Mouse (Mus musculus) gastrocnemius, postnatal 36 days (tissue): ENCODE results near the gene Efna4. TPM values are rescaled to one million over a fixed set of nuclear protein-coding genes. Genes with fewer than 3 reads are reported as not detected.

Experiments
- DNase-seq, 2 experiments: peaks; one replicate each; pipeline ENCODE4 v3.0.0; 2022
- intact Hi-C: fragments of 180-260 bp; cut with DNase I; formaldehyde crosslinking; loops from one replicate; pipeline ENCODE4 v1.15.1; 2025
- total RNA-seq, 2 experiments: library from RNA; stranded (reverse); gene quantifications; 2 replicates each; pipeline ENCODE4 v1.2.3; 2021

Gene Efna4
- total RNA-seq, 2 experiments from 2014 or later, result 0.15 TPM; not detected in 1

DNA sequence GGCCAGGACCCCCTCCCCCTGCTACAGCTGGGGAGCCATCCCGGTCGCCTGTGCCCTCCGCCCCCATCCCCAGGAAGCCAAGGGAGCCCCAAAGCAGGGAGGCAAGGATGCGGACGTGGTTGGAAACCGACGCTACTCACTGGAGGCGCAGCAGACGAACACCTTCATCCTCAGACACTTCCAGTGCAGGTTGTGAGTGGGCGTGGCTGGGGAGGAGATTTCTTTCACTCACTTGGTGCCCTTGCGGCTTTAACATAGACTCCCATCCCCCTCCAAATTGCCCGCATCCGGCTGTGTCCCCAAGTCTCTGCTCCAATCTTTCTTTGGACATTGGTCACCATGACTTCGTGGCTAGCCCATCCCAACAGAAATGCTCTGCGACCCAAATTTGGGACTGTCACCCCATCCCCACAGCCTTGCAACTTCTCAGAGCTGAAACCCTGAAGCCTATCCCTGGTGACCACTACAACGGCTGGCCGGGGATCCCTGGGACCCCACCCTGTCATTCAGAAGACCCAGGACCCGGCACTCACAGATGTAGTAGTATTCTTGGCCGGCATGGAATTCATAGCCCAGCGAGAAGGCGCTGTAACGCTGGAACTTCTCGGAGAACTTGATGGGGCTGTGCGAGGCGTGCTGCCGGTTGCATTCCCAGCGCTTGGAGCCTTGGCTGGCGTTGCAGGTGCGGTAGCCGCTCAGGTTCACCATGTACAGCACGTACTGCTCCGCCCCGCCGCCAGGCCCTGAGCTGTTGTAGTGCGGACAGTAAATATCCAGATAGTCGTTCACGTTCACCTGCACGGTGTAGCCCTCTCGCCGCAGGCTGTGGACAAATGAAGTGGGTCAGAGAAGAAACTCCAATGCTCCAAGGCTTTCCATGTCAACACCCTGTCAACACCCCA lies 21.6 kb downstream of the Efna4 start:
- DNase-seq, result no peak
- intact Hi-C loops, result loop anchor here (2.0 to 5.0 kb wide), 2 partner anchors 39 to 171 kb away; no protein-coding TSS in a partner anchor

DNA sequence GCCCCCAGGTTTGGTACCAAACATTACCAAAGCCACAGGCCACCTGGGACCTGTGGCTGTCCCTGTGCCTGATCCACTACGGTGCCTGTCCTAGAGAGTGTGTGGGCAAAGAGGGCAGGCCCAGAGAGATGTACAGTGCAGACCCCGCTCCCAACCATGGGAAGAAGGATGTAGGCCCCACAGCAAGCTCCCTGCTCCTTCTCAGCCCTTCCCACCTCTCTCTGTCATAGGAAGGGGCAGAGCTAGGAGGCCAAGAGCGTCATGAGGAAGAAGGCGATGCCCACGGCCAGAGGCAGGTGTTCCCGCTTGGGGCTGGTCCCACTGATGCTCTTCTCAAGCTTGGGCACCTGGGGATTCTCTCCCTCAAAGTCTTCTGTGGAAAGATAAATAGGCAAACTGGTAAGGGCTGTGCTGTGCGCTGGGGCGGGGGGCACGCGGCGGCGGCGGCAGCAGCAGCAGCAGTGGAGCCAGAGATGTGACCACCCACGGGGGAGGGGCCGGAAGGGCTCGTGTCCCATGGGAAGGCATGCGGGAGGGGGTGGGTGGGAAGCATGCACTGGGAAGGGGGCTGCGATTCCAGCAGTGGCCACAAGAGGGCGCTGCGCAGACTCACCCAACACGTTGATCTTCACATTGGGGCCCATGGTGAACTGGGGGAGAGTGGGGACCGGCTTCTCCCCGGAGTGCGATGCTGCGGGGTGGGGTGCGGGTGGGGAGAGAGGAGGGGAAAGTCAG lies 22.5 kb downstream of the Efna4 start:
- intact Hi-C loops, result loop anchor here (5.0 kb wide), 1 partner anchor 172 kb away; no protein-coding TSS in a partner anchor
- DNase-seq, result peak; percentile 80 to 83

DNA sequence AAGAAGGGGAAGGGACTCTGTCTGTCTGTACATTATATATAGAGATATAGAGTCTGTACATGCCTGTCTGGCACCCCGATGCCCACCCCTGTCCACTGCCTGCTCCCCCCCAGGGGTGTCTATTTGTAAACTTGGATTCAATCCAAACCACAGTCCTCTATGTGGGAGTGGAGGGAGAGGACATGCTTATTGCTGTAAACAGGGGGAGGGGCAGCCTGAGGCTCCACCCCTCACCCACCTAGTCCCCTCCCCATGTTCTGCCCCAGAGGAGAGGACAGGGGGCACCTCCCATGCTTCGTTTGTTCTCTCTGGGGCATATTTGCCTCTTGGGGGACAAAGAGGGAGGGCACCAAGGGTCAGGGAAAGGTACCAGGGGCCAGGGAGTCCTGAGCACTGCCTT lies 23.0 kb downstream of the Efna4 start:
- intact Hi-C loops, result loop anchor here (5.0 kb wide), 1 partner anchor 173 kb away; no protein-coding TSS in a partner anchor

DNA sequence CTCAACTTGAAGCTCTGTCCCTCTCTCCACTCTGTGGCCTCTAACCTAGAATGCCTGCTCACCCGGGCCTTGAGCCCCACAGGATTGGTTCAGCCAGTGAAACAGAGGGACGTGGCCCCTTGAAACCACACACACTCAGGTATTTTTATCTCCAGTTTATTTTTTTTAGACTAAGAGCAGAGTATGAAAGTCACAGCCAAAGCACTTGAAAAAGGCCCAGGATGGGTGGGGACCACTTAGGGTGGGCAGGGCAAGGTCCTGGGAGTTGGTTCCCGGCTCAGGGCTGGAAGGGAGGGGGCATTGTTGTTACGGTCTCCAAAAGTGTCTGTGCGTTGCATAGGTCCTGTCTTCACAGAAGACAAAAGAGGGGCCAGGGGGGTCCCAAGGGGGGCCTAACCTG lies 23.5 kb downstream of the Efna4 start:
- intact Hi-C loops, result no loop called here
- DNase-seq, result no peak

More for the DNA sequence above, 23.0 kb downstream of the Efna4 start:
- no peak for DNase-seq

DNA sequence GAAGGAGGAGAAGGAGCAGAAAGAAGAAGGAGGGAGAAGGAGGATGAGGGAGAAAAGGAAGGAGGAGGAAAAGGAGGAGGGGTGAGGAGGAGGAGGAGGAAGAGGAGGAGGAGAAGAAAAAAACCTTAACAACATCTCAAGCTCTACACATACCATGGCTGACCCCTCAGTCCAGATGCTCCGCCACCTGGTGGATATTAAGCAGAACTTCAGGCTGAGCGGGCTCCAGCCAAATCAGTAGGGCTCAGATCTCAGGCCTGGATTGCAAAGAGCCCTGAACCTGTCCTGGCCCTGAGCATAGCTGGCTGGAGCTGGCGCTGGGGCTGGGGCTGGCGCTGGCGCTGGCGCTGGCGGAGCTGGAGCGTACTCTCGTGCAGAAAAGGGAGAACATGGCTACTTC lies 29.7 kb downstream of the Efna4 start:
- peak; percentile 49 to 60 for DNase-seq
- intact Hi-C loops, result loop anchor here (2.0 kb wide), 1 partner anchor 59 kb away; no protein-coding TSS in a partner anchor

DNA sequence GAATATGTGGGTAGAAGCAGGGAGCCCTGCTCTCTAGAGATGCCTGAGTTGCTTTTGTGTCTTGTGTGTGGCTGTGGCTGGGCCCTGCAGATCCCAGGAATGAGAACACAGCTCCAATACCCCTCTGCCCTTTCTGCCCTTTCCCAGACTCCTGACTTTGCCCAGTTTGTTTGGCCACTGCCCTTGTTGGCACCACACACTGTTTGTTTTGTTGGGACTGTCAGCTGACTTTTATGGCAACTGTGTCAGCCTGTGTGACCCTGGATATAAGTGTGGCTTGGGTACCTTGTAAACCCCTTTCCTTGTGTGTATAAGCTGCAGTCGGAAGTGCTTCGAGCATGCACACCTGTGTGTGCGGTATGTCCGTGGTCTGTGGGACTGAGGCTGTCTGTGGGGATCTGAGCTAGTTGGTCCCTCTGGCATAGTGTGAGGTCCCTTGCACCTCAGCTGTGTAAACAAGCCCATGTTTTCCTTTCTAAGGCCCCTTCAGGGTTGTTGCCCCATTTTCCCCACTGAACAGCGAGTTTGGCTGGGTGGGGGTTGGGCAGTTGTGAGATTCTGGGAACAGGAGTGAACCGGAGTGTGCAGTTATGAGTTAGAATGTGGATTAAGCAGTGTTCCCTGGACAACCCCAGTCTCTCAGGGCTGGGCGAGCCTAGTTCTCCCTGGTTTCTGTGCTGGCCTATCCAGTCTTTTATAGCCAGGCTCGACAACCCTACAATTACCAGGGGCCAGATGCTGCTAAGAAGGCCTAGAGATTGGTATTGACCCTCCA lies 32.1 kb downstream of the Efna4 start:
- intact Hi-C loops, result no loop called here
- no peak for DNase-seq

DNA sequence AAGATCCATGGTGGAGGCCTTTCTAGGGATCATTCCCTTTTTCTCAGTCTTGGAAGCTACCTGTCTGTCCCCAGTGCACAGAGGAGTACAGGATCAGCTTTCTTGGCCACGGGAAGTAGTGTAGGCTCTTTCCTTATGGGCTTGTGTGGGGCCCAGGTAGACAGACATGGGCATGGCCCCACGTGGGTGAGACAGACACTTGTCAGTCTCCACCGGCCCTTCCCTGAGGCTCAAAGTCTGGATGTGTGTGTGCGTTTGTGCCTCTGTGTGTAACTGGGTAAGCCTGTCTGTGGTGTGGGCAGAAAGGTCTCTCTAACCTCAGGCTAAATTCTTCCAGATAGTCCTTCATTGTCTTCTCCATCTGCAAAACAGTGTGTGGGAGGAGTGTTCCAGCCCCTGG lies 32.7 kb downstream of the Efna4 start:
- DNase-seq, result no peak
- intact Hi-C loops, result no loop called here

DNA sequence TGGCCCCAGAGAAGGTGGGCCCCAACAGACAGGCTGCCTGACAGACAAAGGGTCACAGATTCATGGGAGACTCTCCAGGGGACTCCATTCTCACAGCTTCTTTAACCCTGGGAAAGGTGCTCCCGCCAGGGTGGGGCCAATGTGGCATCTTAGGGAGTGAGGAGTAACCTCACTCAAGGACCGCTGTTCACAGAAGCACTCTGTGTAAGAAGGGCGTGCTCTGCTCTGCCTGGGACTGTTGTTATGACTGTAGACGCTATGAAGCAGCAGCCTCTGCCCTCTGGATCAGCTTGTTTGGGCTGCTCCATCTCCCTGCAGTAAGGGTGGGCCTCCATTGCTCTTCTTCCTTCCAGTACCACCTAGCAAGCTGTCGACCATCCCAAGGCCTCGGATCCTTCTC lies 33.4 kb downstream of the Efna4 start:
- intact Hi-C loops, result no loop called here
- DNase-seq, result no peak

DNA sequence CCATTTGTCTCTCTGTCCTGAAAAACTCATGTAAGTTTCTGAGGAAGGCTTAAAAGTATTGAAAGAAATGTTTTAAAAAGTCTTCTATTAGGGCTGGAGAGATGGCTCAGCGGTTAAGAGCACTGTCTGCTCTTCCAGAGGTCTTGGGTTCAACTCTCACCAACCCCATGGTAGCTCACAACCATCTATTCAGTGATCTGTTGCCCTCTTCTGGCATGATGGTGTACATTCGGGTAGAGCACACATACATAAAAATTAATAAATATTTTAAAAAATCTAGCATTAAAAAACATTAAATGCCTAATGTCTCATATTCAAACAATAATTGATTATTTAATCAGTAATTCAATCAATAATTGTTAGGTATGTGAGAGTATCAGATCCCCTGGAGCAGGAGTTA lies 37.3 kb downstream of the Efna4 start:
- DNase-seq, result no peak
- intact Hi-C loops, result no loop called here

DNA sequence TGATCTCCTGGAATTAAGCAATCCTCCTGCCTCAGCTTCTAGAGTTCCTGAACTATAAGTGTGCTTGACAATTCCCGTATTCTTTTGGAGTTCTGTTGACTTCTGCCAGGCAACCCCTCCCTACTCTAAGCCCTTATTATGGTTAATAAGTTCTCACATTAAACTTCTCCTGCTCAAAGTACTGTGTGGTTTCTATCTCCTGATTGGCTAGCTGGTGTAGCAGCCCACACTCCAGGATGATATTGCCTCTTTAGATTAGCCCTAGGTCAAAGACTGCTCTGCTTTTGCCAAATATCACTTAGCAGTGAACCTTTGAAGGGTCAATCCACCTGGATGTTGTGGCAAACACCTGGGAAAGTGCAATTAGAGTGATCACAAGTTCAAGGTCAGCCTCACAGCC lies 37.8 kb downstream of the Efna4 start:
- intact Hi-C loops, result no loop called here
- DNase-seq, result no peak

DNA sequence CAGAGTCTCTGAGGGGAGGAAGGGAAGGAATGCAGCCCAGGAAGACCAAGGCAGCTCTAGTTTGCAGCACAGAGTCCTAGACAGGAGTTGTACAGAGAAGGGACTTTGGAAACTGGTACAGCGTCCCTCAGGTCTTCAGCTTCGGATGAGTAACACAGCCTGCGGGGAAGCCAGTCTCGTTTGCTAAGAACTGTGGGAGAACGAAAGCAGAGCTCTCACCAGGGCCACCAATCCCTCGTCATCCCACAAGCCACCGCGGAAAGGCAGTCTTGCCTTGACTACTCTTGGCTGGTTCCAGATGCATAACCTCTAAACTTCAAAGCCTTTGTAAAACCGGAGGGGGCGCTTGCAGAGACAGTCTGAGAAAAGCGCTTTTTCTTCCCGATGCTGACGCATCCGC lies 38.3 kb downstream of the Efna4 start:
- no peak for DNase-seq

DNA sequence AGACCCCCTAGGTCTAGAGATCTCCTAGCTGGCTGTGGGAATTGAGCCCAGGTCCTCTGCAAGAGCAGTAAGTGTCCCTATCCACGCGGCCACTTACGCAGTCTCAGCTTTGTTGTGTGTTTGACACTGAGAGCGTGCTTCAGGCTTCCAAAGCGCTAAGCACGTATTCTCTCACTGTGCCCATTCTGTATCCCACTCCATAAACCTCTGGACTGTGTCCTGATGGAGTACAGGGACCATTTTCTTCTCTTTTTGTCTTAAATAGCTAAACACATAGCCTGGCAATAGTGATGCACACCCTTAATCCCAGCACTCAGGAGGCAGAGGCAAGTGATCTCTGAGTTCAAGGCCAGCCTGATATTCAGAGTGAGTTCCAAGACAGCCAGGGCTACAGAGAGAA lies 38.9 kb downstream of the Efna4 start:
- no peak for DNase-seq
- intact Hi-C loops, result no loop called here

More for the DNA sequence above, 38.3 kb downstream of the Efna4 start:
- intact Hi-C loops, result no loop called here

DNA sequence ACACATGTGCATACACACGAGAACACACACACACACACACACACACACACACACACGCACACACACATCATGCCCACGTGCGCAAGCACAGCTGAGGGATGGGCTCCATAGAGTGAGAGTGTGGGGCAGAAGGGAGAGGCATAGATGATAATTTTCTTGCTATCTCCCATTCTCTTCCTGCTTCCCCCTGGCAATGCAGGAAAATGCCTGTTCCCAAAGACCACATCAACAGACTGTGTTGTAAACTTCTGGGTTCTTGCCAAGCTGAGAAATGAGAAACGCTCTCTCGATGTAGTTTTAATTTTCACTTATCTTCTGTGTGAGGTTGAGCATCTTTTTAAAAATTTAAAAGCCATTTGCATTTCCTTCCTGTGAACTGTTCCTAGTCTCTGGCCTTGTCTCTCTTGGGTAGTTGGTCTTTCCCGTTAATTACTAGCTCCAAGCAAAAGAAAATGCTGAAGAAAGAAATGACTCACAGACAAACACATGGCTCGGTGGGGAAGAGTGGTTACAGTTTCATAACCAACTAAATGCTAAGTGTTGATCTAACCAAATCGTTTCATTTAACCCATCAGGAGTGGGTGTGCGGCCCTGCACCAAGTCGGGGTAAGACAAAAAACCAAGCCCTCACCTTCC lies 40.9 kb downstream of the Efna4 start:
- intact Hi-C loops, result no loop called here
- DNase-seq, result no peak

DNA sequence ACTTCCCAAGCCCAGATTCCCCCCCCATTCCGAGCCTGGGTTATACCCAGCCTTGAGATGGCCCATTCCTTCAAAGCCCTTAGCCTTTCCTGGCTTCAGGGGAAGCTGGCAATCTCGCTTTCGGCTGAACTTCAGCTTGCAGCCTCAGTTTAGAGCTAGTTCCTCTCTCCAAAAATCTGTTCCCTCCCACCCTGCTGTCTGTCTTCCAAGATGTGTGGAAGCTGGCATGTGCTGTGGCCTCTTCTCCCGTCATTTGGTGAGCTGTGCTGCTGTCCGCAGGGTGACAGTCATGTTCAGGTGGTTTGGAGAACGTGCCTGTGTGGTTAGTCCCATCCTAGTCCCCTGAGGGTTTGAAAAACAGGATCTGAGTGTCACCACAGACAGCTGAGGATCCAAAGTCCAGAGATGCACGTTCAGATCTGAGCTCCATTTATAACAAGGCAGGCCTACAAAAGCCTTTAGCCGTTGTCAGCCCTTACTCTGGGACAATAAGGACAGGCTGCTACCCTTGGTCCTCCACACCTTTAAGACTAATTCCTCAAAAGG lies 42.1 kb downstream of the Efna4 start:
- intact Hi-C loops, result no loop called here

DNA sequence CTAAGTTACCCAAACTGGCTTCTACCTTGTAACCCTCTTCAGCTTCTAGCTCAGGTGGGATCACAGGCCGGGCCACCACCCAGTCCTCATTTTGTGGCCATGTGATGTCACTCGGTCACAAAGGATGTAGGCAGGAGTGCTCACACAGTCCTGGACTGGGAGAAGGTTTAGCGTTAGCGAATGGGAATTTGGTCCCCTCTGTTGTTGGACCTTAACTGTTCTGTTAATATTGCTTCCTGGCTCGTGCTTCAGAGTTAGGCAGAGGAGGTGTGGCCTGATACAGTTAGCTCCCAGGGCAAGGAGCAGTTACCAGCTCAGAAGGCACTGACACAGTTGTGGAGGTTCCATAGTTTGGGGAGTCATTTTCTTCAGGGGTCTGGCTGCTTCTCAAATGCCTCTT lies 43.6 kb downstream of the Efna4 start:
- intact Hi-C loops, result no loop called here
- no peak for DNase-seq

More for the DNA sequence above, 42.1 kb downstream of the Efna4 start:
- no peak for DNase-seq

DNA sequence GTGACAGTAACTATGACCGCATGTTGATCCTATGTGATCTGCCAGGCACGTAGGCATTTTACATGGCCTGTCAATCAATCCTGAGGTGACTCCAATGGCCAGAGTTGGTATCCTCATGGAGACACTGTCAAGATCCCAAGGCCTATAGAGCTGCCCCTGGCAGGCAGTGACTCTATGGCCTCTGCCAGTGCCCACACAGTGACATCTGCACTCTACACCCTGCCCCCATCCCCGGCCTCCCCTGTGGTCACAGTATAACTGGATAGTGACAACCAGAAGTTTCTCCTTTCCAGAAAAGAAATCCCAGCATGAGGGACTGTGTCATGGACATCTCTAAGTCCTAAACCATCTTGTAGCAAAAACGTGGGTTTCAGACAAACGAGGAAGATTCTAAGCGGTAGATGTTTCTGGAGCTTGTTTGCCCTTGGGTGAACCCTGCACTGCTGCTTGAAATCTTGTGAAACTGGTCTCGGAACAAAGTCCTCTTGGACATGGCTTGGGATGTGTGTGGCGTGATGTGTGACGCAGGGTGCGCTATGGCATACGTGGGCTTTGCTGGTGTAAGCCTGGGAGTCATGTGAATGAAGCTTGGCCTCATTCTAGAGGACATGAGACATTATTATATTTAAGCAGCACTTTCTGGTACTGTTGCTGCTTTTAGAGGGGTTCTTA lies 44.4 kb downstream of the Efna4 start:
- no peak for DNase-seq
- intact Hi-C loops, result no loop called here

DNA sequence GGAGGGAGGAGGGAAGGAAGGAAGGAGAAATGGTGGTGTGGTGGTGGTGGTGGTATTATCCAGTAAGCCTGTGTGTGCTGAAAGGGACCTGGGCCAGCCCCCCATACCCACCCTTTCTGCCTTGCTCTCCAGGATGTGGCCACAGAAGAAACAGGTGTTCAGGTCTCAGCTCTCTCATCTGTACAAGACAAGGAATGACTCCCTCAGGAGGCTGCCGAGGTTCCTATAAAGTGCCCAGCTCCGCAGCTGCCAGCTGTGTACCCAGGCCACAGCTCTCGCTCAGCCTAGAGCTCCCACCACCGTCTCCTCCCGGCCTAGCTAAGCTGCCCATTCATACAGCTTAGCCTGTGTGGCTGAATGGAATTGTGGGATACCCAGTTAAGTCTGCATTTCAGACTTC lies 45.5 kb downstream of the Efna4 start:
- intact Hi-C loops, result no loop called here
- DNase-seq, result no peak

DNA sequence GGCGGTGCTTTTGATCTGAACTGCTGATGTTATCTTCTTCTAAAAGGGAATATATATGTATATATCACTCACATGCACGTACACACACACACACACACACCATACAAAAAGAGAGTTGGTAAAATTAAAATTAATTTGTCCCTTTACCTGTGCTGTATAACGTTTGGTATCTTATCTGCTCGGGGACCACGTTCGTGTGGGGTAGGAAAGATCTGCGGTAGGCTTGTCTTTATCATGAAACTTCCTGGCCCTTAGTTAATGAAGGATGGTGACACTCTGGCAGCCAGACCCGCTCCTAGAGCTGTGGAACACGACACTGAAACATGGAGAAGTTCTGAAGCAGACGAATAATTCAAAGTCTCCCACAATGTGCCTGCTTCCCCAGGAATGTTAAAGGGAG lies 46.0 kb downstream of the Efna4 start:
- intact Hi-C loops, result no loop called here

DNA sequence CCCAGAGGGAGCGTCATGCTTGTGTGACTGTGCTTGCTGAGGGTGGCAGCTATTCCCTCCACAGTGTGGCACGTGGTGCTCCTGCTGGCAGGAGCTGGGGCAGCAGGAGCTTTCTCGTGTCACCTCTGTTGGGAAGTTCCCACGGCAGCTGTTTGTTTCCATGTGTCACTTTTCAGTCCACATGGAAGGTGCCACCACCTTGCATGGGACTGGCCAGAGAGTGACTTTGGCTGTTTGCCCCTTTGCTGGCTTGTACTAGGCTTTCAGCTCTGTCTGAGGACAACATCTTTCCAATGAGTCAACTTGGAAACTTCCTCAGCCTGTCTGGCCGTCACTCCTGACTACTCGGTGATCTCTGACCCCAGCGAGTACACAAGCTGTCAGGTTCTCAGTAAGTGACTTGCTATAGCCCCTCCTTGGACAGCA lies 49.3 kb downstream of the Efna4 start:
- DNase-seq, result no peak

More for the DNA sequence above, 46.0 kb downstream of the Efna4 start:
- DNase-seq, result no peak

More for the DNA sequence above, 49.3 kb downstream of the Efna4 start:
- intact Hi-C loops, result no loop called here
